Mouse (Mus musculus) C2C12 (cell line): ENCODE results near the gene Cxcr4.

Source experiments
- CTCF ChIP-seq: IDR thresholded peaks from one replicate; pipeline ENCODE4 v1.5.1; 2011; ENCODE audit not compliant: control insufficient read depth, insufficient read depth, insufficient read length
- FOSL1 ChIP-seq: IDR thresholded peaks from one replicate; pipeline ENCODE4 v1.8.0; 2011; ENCODE audit warnings: mild to moderate bottlenecking, low read length; ENCODE audit not compliant: poor library complexity, insufficient read depth, severe bottlenecking
- MAX ChIP-seq: IDR thresholded peaks from one replicate; pipeline ENCODE4 v1.6.1; 2011; ENCODE audit warnings: mild to moderate bottlenecking, control low read depth
- MYOD1 ChIP-seq: IDR thresholded peaks from one replicate; pipeline ENCODE4 v1.6.1; 2011; ENCODE audit warnings: low read depth; ENCODE audit not compliant: control insufficient read depth, insufficient read length
- USF1 ChIP-seq: IDR thresholded peaks from one replicate; pipeline ENCODE4 v1.6.1; 2011; ENCODE audit warnings: low read depth, mild to moderate bottlenecking, control low read depth, moderate library complexity

DNA sequence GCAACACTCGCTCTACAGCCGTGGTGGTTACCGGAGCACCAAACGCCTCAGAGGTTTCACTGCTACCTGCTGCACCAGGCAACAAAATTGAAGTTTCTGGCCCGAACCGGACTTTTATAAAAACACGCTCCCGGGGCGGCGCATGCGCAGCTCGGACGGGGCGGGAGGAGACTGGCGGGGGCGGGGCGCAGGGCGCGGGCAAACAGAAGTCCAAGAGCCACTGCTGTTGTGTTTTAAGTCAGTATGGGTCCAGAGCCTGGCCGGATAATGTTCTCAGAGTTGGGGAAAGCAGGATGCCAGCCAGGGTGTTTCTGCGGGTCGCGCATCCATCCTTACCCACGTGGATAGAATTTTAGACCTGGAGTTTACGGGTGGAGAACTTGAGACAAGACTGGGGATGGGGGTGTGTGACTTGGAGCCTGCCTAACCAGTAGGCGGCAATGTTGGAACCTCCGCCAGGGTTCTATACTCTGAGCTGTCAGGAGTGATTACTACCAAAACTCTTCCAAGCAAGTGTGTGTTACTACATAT, at the start of gene Cxcr4:
- TF ChIP-seq FOSL1 (no peak), CTCF (peak; percentile 41), USF1 (no peak), MYOD1 (no peak), MAX (peak; percentile 4)
